Mouse (Mus musculus): ENCODE results near the gene Olfr358. TPM values are rescaled to one million over a fixed set of nuclear protein-coding genes. Genes with fewer than 3 reads are reported as not detected.

Gene Olfr358
- polyA plus RNA-seq (2015; fragmentation: Nextera tagmentation; extraction: Ambion mirVana): not detected in 2 replicates

DNA sequence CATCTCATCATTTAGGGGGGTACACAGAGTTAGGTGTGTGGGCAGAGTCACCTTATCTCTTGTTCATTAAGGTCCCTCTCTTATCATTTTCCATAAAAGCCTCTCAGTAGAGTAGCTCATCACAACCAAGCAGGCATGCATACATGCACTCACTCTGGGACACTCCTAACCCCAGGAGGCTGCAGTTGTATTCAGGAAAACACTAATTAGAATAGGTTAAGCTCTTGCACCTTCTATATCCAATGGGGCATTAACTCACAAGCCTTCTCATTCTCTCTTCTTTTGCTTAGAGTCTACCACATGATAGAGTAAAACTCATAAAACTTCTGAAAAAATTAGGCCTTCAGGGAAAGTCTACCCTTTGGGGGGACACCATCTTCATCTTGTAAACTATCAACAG is at the start of gene Olfr358:
TSS of gene Olfr358 (minus strand) at position 101 of the 400 bp plus-strand sequence.
- Histone ChIP-seq H3K9me3 (no peaks in the 10 kb centered on the region), H3K4me1 (replicated peaks) (no peaks in the 10 kb centered on the region), H3K36me3 (no peaks in the 10 kb centered on the region), H3K27ac (no peak within 1 kb of the TSS), H3K27me3 (replicated peaks) (no peaks in the 10 kb centered on the region), H3K4me3 (replicated peaks) (no peak within 1 kb of the TSS), H3K4me2 (replicated peaks) (no peak within 1 kb of the TSS), H3K9ac (no peak within 1 kb of the TSS)
- ATAC-seq: no peak

DNA sequence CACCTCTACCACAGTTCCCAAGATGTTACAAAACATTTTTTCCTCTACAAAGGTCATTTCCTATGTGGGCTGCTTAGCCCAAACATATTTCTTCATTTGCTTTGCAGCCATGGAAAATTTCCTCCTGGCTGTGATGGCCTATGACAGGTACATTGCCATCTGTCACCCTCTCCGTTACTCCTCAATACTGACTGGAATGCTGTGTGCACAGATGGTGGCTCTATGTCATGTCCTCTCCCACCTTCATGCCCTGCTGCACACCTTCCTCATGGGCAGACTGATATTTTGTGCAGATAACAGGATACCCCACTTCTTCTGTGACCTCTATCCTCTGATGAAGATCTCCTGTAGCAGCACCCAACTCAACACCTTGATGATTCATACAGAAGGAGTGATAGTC is 12.1 kb downstream of the Olfr358 start:
- H3K4me1 ChIP-seq (replicated peaks): no peaks in the 10 kb centered on the region
- no peaks in the 10 kb centered on the region for H3K9me3 ChIP-seq
- no peak for ATAC-seq
- no peaks in the 10 kb centered on the region for H3K27me3 ChIP-seq (replicated peaks)
- H3K36me3 ChIP-seq: no peaks in the 10 kb centered on the region
- 86% methylated on average over 1 of the region's 1 CpGs for WGBS
- H3K9ac ChIP-seq: no peak overlapping the region
- no peak overlapping the region for H3K27ac ChIP-seq
- H3K4me2 ChIP-seq (replicated peaks): no peak overlapping the region
- H3K4me3 ChIP-seq (replicated peaks): no peak overlapping the region

DNA sequence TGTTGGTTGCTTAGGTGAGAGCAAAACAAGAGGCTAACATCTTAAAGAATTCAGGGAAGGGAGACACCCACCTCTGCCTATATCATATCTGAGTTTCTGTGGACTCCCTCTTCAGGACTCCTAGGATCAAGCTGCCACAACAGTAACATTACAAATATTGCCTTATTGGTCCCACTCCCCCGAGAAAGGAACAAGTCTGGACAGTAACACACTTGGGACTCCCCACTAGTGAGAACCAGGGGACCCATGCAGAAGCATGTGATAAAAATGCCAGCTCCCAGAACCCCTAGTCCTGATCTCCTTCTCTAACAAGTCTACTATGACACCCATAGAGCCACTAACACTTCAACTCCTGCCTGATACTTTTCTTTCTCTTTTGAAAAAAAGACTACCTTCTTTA is 15.6 kb downstream of the Olfr358 start, which contains the start of gene Olfr357:
TSS of gene Olfr357 (plus strand) at position 301 of the 400 bp plus-strand sequence.
- H3K4me1 ChIP-seq (replicated peaks): no peaks in the 10 kb centered on the region
- ATAC-seq: no peak
- H3K27ac ChIP-seq: no peak within 1 kb of the TSS
- WGBS: 44% methylated on average over 1 of the region's 1 CpGs
- no peak within 1 kb of the TSS for H3K9ac ChIP-seq
- no peaks in the 10 kb centered on the region for H3K27me3 ChIP-seq (replicated peaks)
- no peaks in the 10 kb centered on the region for H3K36me3 ChIP-seq
- no peak within 1 kb of the TSS for H3K4me3 ChIP-seq (replicated peaks)
- no peak within 1 kb of the TSS for H3K4me2 ChIP-seq (replicated peaks)
- no peaks in the 10 kb centered on the region for H3K9me3 ChIP-seq

Other genes starting within 250 kb of the Olfr358 start
- not detected in 2 replicates for gene Olfr348, start 225.1 kb downstream of the Olfr358 start, polyA plus RNA-seq (2015; fragmentation: Nextera tagmentation; extraction: Ambion mirVana)
- gene Olfr50, start 218.8 kb downstream of the Olfr358 start, polyA plus RNA-seq (2015; fragmentation: Nextera tagmentation; extraction: Ambion mirVana): not detected in 2 replicates
- not detected in 2 replicates for gene Olfr3, start 192.3 kb downstream of the Olfr358 start, polyA plus RNA-seq (2015; fragmentation: Nextera tagmentation; extraction: Ambion mirVana)
- not detected in 2 replicates for gene Olfr350, start 163.0 kb downstream of the Olfr358 start, polyA plus RNA-seq (2015; fragmentation: Nextera tagmentation; extraction: Ambion mirVana)
- not detected in 2 replicates for gene Olfr351, start 146.7 kb downstream of the Olfr358 start, polyA plus RNA-seq (2015; fragmentation: Nextera tagmentation; extraction: Ambion mirVana)
- gene Olfr352, start 140.9 kb downstream of the Olfr358 start, polyA plus RNA-seq (2015; fragmentation: Nextera tagmentation; extraction: Ambion mirVana): not detected in 2 replicates
- gene Olfr353, start 116.4 kb downstream of the Olfr358 start, polyA plus RNA-seq (2015; fragmentation: Nextera tagmentation; extraction: Ambion mirVana): not detected in 2 replicates
- gene Olfr354, start 103.7 kb downstream of the Olfr358 start, polyA plus RNA-seq (2015; fragmentation: Nextera tagmentation; extraction: Ambion mirVana): not detected in 2 replicates
- gene Olfr355, start 80.4 kb downstream of the Olfr358 start, polyA plus RNA-seq (2015; fragmentation: Nextera tagmentation; extraction: Ambion mirVana): not detected in 2 replicates
- gene Olfr356, start 72.2 kb downstream of the Olfr358 start, polyA plus RNA-seq (2015; fragmentation: Nextera tagmentation; extraction: Ambion mirVana): not detected in 2 replicates
- not detected in 2 replicates for gene Olfr357, start 15.5 kb downstream of the Olfr358 start, polyA plus RNA-seq (2015; fragmentation: Nextera tagmentation; extraction: Ambion mirVana)
- not detected in 2 replicates for gene Olfr360, start 56.4 kb upstream of the Olfr358 start, polyA plus RNA-seq (2015; fragmentation: Nextera tagmentation; extraction: Ambion mirVana)
- not detected in 2 replicates for gene Olfr361, start 80.0 kb upstream of the Olfr358 start, polyA plus RNA-seq (2015; fragmentation: Nextera tagmentation; extraction: Ambion mirVana)
- not detected in 2 replicates for gene Olfr362, start 108.6 kb upstream of the Olfr358 start, polyA plus RNA-seq (2015; fragmentation: Nextera tagmentation; extraction: Ambion mirVana)
- not detected in 2 replicates for gene Olfr364-ps1, start 130.0 kb upstream of the Olfr358 start, polyA plus RNA-seq (2015; fragmentation: Nextera tagmentation; extraction: Ambion mirVana)
- gene Olfr365, start 178.9 kb upstream of the Olfr358 start, polyA plus RNA-seq (2015; fragmentation: Nextera tagmentation; extraction: Ambion mirVana): not detected in 2 replicates
- not detected in 2 replicates for gene Olfr366, start 202.2 kb upstream of the Olfr358 start, polyA plus RNA-seq (2015; fragmentation: Nextera tagmentation; extraction: Ambion mirVana)

All from intestine, embryonic 15.5 days (tissue).